Mouse (Mus musculus) myocyte (in vitro differentiated cells): ENCODE measurements around the gene St5.

Experiments used
- MAX ChIP-seq: IDR thresholded peaks from one replicate; pipeline ENCODE4 v1.6.1; 2011; ENCODE audit warnings: low read depth, mild to moderate bottlenecking, control low read depth
- MYOD1 ChIP-seq, 3 experiments: IDR thresholded peaks; one replicate each; pipeline ENCODE4 v1.6.1; 2011; ENCODE audit warnings: control low read depth in 2 of 3, low read depth in 2 of 3, mild to moderate bottlenecking in 2 of 3, moderate library complexity in 1 of 3; ENCODE audit not compliant: insufficient read length in 2 of 3, control insufficient read depth in 1 of 3
- MYOG ChIP-seq, 3 experiments: IDR thresholded peaks; one replicate each; pipeline ENCODE4 v1.6.1; 2011; ENCODE audit warnings: control low read depth in 2 of 3, low read depth in 2 of 3, mild to moderate bottlenecking in 2 of 3; ENCODE audit not compliant: insufficient read length in 2 of 3, control insufficient read depth in 1 of 3, insufficient read depth in 1 of 3
- POLR2A ChIP-seq: IDR thresholded peaks from one replicate; pipeline ENCODE4 v1.6.1; 2011; ENCODE audit warnings: low read depth, mild to moderate bottlenecking, control low read depth, moderate library complexity; ENCODE audit not compliant: insufficient read length
- SRF ChIP-seq: IDR thresholded peaks from one replicate; pipeline ENCODE4 v1.6.1; 2011; ENCODE audit warnings: low read depth; ENCODE audit not compliant: control insufficient read depth, insufficient read length
- USF1 ChIP-seq: IDR thresholded peaks from one replicate; pipeline ENCODE4 v1.6.1; 2011; ENCODE audit warnings: low read depth, mild to moderate bottlenecking, control low read depth, moderate library complexity

- no peak for TF ChIP-seq USF1
- no peak for TF ChIP-seq MYOD1 (IDR thresholded peaks at IDR 0.05; ENCODE audit: control insufficient read depth in 1 of 3, insufficient read length in 2 of 3, low read depth in 2 of 3)
- TF ChIP-seq SRF: no peak
- no peak for TF ChIP-seq MAX
- no peak for TF ChIP-seq POLR2A
- peak in 1 of 3 experiments; percentile 20 for TF ChIP-seq MYOG (IDR thresholded peaks at IDR 0.05; ENCODE audit: control insufficient read depth in 1 of 3, insufficient read depth in 1 of 3, insufficient read length in 2 of 3, low read depth in 2 of 3)
Observed at GRCm38 (mm10) chr7:109528356-109528755, 175.0 kb downstream of the St5 start.
